Mouse (Mus musculus) c-Kit-positive CD71-positive TER-119-positive erythroid progenitor cells, embryonic 14.5 days (primary cell): Measurements from ENCODE around the gene St5.

Source experiments
- DNase-seq: peaks from one replicate; pipeline ENCODE4 v3.0.0-alpha.2; 2013; ENCODE audit warnings: low spot score

The St5 gene

DNA sequence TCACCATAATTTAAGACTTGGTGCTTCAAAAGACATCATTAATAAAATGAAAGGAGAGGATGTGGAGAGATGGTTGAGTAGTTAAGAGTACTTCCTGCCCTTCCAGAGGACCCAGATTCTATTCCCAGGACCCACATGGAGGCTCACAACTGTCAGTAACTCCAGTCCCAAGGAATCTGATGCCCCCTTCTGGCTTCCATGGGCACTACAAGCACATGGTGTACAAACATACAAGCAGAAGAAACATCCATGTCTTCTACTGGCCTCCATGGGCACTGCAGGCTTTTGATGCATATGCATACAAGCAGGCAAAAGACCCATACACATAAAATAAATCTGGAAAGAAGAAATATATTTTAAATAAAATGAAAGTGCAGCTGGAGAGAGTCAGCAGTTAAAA is 3.2 kb downstream of the St5 start:
- DNase-seq = no peak

DNA sequence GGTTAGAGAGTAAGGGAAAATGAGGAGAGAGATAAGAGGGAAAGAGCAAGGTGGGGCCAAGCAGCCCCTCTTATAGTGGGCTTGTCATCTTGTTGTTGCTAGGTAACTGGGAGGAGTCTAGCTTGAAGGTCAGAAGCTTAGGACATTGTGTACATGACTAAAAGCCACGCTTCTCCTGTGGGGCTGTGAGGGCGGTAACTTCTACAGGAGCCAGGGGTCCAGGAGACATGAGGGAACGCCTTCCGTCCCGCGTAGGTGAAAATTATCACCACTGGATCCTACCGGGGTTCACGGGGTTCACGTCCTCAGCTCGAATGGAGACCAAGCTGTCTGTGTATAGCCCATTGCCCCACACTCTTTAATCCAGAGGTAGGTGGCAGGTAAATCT is 8.1 kb downstream of the St5 start:
- DNase-seq = no peak

DNA sequence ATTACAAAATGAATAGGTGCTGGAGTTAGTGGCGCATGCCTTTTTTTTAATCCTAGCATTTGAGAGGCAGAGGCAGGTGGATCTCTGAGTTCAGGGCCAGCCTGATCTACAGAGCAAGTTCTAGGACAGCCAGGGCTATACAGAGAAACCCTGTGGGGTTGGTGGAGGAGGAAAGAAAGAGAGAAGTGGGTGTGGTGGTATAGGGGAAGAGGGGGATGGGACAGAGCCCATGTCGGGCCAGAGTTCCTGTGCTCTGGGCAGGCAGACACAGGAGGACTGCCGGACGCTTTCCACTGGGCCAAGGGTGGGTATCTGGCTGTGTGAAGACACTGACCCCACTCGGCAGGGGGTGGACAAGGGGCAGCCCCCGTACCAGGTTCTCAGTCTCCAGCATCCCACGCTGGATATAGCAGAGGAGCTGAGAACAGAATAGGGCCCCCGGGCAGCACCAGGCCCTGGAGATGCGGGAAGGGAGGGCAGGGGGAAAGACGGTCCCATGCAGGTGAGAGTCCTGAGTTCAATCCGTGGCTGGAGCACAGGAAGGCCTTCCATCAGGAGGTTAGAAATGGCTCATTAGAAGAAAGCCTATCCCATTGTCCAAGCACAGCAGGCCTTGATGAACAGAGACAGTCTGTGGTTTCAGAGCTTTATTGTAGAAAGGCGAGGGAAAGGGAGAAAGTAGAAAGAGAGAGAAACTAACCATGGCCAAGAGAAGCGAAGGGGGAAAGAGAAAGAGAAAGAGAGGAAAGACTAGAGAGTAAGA is 8.6 kb downstream of the St5 start:
- no peak for DNase-seq

DNA sequence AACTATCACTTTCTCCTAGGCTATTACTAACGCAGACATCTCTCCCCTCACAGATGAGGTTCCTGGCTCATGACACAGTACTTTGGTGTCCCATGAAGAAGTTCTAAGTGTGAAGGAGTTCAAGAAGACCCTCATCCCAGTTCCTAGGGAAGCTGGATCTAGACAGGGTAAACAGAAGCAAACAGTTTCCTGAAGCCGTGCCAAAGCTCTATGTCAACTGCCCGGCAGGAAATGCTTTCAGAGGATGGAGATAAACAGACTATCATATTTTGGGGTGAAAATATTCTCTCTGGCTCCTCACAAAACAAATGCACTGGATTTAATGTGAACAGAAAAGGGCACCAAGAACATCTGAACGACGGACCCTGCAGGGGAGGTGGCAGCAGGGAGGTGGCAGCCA is 12.4 kb downstream of the St5 start:
- no peak for DNase-seq

DNA sequence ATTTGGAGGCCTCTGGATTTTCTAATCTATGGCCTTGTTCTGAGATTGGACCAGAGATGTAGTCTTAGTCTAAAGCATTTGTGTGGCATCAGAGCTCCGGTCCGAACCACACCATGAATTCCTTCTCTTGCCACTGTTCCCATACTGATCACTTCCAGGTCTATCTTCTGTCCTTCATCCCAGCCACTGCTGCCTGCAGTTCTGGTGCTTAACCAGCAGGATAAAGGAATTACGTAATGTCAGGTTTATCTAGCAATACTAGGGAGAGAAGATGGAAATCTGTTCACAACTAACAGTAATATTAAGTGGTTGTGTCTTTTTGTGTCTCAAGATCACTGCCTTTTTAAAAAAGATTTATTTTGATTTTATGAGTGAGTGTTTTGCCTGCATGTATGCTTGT is 13.3 kb downstream of the St5 start:
- no peak for DNase-seq

DNA sequence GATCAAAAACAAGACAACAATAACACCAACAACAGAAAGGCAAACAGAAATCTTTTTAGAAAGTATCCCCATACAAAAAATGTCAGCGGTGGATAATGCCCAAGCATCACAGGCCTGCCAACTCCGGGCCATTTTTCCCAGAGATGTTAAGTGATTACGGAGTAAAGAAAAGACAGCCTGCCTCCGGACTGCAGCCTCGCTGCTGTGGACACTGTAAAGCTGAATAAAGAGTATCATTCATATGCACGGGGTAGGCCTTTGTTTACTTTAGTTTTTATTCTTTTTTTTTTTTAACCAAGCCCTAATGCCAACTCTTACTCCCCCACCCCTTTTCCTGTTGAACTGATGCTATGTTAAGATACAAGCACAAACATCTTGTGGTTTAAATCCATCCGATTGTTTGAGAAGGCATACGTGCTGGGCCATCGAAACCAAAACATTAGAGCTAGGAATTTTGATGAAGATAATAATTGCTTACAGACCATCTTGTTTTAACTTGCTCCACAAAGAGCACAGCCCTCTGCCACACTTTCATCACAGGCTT is 16.7 kb downstream of the St5 start:
- no peak for DNase-seq

DNA sequence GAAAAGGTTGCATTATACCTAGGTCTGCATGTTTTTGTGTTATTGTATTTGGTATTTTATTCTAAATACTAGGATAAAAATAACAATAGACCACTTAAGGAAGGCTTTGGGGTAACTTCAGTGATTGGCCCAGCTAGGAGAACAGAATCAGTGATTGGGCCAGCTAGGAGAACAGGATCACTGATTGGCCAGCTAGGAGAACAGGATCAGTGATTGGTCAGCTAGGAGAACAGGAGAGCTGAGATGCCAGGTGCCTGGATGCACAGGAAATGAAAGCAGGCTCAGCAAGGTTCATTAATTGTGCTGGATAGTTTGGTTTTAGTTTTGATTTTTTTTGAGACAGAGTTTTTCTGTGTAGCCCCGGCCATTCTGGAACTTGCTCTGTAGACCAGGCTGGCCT is 22.5 kb downstream of the St5 start:
- DNase-seq = no peak

DNA sequence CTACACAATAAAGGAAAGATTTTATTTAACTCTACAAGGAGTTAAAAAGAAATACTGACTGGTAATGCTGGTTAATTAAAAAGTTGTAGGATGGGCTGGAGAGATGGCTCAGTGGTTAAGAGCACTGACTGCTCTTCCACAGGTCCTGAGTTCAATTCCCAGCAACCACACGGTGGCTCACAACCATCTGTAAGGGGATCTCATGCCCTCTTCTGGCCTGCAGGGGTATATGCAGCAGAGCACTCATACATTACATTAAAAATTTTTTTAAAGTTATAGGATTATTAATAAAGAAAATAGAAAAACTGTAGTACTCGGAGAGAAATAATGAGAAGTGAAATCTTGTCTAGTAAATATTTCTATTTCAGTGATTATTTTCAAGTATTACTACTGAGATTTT is 23.1 kb downstream of the St5 start:
- no peak for DNase-seq

DNA sequence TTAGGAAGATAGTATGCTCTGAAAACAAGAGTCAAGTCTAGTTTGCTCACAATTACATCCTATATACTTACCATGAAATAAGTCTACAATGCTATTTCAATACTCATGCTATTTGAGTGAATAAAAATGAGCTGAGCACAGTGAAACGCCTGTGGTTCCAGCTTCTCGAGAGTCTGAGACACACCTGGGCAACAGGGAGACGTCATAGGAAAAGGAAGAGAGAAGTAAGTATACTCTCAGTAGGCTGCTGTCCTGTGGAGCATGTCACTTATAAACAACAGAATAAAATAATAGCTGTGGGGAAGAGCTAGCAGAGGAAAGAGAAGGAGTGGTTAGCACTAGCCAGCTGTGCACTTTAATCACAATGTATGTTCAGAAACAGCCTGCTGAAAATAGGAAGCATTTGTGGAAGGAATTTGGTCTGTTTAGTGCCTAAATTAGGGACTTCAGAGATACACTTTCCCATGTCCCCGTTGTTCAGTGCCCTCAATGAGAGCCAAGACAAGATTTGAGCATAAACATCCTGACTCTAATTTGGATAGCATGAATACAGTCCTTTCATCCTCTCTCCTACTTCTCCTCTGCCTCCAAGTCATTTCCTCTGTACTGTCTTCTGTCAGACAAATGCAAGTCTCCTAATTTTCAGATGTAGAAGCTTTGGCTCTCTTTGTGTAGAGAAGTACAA is 28.3 kb downstream of the St5 start:
- DNase-seq = no peak

DNA sequence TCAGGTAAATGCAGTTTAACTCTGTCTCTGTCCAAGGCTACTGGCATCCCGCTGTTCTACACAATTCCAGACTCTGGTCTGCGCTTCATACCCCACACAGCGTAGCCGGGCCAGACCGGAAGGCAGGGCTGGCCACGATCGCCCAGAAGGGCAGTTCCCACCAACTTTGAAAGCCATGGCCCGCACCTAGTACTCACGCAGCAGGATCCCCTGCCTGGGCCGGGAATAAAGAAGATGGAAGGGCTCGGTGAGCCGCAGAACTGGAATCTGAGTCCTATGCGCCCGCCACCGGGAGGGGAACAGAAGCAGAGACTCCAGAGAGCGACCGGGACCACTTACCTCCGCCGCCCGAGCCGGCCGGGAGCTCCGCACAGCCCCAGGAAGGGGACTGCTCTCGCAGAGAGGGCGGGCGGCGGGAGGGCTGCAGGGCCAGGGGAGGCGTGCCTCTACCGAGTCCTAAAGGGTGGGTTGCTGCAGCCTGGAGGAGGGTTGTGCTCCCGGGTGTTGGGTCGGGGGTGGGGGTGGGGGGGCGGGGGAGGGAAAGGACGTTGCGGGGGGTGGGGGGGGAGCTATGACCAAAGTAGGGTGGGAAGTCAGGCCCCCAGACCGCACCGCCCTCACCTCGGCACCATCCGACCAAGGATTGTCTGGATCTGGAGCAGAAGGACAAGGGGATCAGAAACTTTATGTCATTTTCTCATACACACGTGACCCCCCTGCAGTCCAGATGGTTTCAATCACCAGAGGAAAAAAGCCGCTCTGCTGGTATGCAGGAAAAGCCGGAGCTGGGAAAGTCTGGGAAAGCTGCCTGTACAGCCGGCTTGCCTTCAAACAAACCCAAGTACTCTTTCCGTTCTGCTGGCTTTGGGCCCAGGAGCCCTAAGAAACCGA is 31.6 kb downstream of the St5 start:
- no peak for DNase-seq

DNA sequence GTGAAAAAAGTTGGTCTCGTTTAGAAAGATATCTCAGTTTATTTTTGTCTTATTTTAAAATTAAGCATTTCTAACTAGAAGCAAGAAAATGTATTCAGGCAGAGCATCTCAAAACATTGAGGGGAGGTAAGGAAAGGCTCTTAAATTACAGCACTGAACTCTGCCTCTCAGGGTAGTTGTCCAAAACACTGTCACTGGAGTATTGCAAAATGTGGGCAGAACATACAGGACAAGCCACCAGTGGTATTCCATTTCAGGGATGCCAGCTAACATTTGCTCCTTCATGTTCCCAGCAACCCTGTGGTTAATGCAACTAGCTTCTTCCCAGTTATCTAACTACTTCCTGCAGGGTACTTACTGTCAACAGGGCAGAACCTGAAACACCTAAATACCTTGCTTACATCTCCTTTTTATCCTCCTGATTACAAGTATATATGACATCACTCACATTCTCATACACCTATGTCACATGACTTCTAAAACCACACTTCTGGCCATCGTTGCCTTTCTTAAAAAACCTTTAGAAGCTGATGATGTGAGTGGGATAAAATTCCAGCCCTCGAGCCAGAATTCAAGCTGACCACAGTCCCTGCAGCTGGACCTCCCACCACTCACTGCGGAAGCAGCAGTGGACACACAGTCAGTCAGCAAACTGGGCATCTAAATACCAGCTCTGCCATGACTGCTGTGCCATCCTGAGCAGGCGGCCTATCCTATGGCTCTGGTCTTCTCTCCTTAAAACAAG is 33.8 kb downstream of the St5 start:
- no peak for DNase-seq

DNA sequence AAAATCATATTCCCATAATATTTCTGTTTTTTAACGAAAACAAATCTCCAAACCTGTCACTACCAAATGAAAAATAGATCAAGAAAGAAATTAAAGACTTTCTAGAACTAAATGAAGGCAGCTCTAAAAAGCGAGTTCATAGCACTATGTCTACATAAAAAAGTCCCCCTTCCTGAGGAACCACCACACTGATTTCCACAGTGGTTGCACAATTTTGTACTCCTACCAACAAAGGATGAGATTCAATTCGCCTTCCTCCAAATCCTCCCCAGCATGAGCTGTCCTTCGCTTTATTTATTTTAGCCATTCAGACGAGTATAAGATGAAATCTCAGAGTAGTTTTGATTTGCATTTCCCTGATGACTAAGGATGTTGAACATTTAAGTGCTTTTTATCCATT is 36.7 kb downstream of the St5 start:
- no peak for DNase-seq

DNA sequence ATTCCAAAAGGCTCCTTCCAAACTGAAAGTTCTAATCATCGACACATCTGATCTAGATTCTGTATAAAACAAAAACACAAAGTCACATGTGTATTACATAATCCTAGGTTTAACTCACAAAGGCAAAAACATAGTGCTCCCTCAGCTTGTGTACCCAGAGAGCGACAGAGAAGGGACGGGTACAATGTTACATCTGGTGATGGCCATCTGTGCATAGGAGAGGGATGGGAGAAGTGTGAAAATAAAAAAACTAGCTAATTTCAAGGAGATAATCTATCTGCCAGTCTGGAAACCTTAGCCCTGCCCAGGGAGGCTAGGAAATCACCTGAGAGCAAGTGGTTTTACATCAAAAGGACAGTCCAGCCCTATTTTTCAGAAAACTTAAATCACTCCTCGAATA is 40.8 kb downstream of the St5 start:
- no peak for DNase-seq

DNA sequence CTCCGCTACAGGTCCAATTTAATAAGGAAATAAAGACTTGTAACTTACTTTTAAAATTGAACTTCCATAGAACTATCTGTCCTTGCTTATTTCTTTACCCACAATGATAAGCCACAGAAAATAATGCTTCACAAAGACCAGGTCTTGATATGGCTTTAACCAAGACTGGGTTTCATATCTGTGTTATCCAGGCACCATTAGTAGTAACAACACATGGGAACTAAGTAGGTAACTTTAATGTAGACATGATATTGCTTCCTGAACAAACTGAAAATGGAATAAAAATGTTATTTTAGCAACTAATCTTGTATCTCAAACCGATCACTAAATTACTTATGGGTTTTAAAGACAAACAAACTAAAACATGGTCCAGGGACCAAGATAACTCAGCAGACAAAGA is 44.1 kb downstream of the St5 start:
- DNase-seq = no peak

DNA sequence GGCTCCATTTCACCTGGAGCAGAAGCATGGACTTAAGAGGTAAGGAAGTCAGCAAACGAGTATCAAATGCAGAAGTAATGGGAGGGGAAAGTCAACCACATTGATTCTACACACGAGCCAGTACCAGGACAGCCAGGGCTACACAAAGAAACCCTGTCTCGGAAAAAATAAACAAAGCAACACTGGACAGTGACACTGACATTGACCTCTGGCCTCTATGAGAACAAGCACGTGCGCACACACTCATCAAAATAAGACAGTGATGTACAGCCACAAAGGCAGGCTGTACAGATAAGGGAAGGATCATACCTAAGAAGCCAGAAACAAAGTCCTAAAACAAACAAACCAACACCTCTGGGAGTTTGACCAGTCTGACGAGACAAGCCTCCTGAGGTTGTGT is 45.5 kb downstream of the St5 start:
- DNase-seq = no peak

DNA sequence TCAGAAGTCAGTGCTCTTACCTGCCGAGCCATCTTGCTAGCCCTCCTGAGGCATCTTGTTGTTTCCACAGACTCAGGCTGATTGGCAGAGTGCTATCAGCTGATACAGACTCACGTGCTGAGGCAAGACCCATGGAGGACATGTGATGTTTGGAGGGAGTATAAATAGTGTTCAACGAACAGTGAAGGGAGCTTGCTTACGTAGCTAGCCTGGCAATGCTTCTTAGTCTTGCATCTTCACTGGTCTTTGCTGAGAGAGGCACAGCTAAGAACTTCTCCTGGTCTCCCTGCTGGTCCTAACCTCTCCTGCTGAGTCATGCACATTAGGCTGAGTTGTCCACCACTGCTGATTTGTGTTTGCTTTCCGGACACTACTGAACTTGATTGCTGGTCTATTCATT is 48.5 kb downstream of the St5 start:
- DNase-seq = no peak

DNA sequence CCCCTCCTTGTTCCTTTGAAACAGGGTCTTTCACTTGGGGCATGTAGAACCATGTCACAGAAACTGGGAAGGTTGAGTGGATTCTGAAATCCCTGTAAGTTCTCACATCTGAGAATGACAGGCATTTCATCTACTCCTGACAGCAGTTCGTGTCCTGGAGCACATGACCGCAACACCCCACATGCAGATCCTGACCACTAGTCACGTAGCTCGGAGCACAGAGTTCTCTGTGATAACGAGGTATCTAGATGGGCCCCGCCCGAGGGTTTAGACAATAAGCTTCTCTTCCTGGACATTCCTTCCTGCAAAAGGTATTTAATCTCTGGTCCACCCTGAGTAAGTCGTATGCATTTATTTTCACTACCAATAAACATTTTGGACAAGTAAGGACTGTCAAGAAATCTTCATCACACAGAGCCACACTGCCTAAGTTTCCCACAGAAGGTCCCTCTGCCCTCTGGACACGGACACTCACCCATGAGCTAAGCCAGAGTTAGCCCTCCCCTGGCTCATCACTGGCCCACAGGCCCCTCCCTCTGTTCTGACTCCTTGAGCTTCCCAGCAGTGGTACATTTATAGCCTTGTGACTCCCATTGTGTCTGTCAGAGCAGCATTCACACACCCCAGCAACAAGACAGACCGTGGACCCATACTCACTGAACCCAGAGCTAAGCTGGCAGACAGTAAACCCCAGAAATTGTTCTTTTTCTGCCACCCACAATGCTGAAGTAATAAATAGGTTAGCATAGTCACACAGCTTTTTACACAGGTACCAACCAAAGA is 54.4 kb downstream of the St5 start:
- no peak for DNase-seq

DNA sequence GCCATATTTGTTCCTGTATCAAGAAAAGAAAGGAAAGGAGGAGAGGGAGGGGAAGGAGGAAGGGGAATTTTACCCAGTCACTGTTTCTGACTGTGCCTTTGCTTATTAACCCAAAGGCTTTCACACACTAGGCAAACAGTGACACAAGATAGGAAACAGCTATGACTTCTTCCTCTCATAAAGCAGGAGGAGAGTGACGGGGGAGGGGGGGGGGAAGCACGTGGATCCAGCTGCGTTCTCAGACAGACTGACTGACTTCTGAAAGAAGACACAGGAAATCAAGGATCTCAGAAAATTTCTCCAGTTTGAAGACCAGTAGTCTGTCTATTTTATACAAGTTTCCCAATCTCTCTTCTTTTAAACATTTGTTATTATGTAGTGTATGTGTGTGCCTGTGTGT is 56.8 kb downstream of the St5 start:
- no peak for DNase-seq

DNA sequence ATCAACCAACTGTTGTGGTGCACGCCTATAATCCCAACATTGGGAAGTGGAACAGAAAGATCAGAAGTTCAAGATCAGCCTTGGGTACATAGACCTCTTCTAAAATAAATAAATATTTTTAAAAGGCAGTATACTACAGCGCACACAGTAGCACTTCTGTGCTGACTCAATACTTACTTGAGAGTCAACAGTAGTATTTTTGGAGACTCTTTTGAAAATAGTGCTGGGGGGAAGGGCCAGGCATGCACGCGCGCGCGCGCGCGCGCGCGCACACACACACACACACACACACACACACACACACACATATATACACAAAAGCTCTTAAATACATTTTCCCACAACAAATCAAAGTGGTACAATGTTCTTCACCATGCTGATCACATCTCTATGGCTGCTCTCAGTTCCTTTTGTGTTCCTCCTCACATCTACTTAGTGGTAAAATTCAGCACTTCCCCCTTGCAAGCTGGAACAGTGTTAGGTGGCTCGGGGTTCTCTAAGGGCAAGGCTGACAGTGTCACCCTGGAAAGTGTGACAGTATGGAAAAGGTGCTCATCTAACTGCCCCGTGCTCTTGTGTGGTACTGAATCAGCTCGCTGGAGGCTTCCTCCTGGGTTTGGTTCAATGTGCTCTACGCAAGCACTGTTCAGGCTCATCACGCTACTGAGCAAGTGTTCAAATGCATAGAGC is 60.0 kb downstream of the St5 start:
- DNase-seq = no peak

DNA sequence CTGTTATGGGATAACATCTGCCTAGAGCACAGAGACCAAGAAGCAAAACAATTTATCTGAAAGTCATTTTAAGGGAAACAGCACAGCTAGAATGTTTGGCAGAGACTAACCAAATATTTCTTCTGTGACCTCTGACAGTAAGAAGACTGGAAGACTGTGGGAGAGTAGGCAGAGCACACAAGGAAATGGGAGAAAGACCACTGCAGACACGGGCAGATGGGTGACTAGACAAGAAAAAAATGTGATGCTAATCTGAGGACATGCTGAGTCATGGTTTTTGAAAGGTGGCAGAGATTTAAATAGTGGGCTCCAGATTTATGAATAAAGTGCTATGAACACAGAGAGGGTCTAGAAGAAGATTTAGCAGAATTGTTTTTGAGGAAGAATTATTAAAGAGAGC is 61.4 kb downstream of the St5 start:
- DNase-seq = no peak

DNA sequence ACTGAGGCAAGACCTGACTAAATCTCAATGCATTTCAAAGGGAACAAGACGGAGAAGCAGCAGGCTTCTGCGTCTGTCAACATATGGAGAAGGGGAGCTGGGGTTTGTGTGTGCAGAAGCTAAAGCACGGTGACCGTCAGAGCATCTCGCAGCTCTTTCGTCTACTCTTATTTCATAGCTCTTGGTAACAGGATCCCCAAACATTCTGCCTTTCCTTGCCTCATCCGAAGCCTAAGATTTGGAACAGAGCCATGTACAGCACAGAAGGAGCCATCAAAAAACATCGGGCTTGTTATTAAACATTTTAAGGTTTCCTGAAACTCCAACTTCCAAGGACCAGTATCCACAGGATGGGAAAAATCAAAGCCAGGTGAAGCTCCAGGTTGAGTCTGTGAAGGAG is 62.3 kb downstream of the St5 start:
- DNase-seq = no peak
